In genomic region chr13:18759361-18760056, GRCm38 (mm10) we compare ENCODE assay signal across 22 mouse cellular contexts. TPM values are rescaled to one million over a fixed set of nuclear protein-coding genes. Genes with fewer than 3 reads are reported as not detected.
DNase-seq lines count a peak whose midpoint lies in the region; ATAC-seq and TF ChIP-seq lines count a peak whose summit lies in the region.
"Had no signal": no experiment of that assay in that cellular context is flagged by ENCODE, and none has a peak within 500 bp of the region (broad histone marks: within the 10 kb centered on the region; RNA-seq: fewer than 3 reads in every experiment).

No protein-coding gene starts in this region.

- H3K36me3 ChIP-seq in kidney, adult 2 months (ENCODE audit: control insufficient read depth, insufficient read depth, low read length): no peaks in the 10 kb centered on the region
- no peaks in the 10 kb centered on the region for H3K36me3 ChIP-seq in liver, adult 2 months (ENCODE audit: control insufficient read depth, insufficient read depth, low read length)
- no peaks in the 10 kb centered on the region for H3K36me3 ChIP-seq in liver, embryonic 11.5 days (ENCODE audit: control insufficient read depth, insufficient read depth, low read length)
- H3K36me3 ChIP-seq in intestine, embryonic 16.5 days (ENCODE audit: control insufficient read depth, insufficient read depth, low read length): no peaks in the 10 kb centered on the region
- H3K36me3 ChIP-seq in midbrain, postnatal 0 days (ENCODE audit: insufficient read depth, low read length): no peaks in the 10 kb centered on the region
- H3K36me3 ChIP-seq: embryonic facial prominence, embryonic 10.5 days; heart, embryonic 15.5 days had no signal

- no peak overlapping the region for H3K4me2 ChIP-seq in liver, embryonic 11.5 days
- no peak overlapping the region for H3K4me2 ChIP-seq in intestine, embryonic 16.5 days (ENCODE audit: low read depth, low read length)
- H3K4me2 ChIP-seq in midbrain, postnatal 0 days (ENCODE audit: low read depth, low read length, poor library complexity, severe bottlenecking): no peak overlapping the region
- H3K4me2 ChIP-seq: forebrain, embryonic 13.5 days; heart, embryonic 11.5 days; heart, embryonic 15.5 days had no signal

- ATAC-seq in liver, embryonic 11.5 days (replicated peaks; ENCODE audit: low FRiP score): no peak
- peak; percentile 27 for ATAC-seq in Patski
- ATAC-seq in intestine, embryonic 16.5 days: peak; percentile 82
- ATAC-seq in midbrain, postnatal 0 days (ENCODE audit: low FRiP score): no peak; the same call in 1 of the 2 replicates
- ATAC-seq: CD4-positive, CD25-positive, alpha-beta regulatory T cell, adult 4 months; forebrain, embryonic 13.5 days; forebrain, postnatal 0 days had no signal

- POLR2A ChIA-PET in Patski (lab: Charles Lee): no interaction called here

- H3K9me3 ChIP-seq in liver, embryonic 11.5 days (ENCODE audit: control insufficient read depth, low read length): no peaks in the 10 kb centered on the region
- no peaks in the 10 kb centered on the region for H3K9me3 ChIP-seq in intestine, embryonic 16.5 days (ENCODE audit: control insufficient read depth, low read length)
- H3K9me3 ChIP-seq in midbrain, postnatal 0 days (ENCODE audit: low read length): no peaks in the 10 kb centered on the region
- H3K9me3 ChIP-seq: embryonic facial prominence, embryonic 10.5 days; forebrain, embryonic 13.5 days; G1E; heart, embryonic 15.5 days had no signal

- H3K79me2 ChIP-seq in liver, adult 2 months (ENCODE audit: control insufficient read depth, insufficient read depth, low read length): peaks cover 9% of the 10 kb centered on the region; the same call in 1 of the 2 replicates

- H3K4me3 ChIP-seq in kidney, adult 2 months (ENCODE audit: insufficient read depth, low read depth, low read length): no peak overlapping the region
- H3K4me3 ChIP-seq in liver, adult 2 months (ENCODE audit: insufficient read depth, low read depth, low read length): no peak overlapping the region
- no peak overlapping the region for H3K4me3 ChIP-seq in liver, embryonic 11.5 days (ENCODE audit: low read depth, low read length)
- no peak overlapping the region for H3K4me3 ChIP-seq in intestine, embryonic 16.5 days (ENCODE audit: low read length)
- H3K4me3 ChIP-seq in midbrain, postnatal 0 days (ENCODE audit: low read depth, low read length): no peak overlapping the region
- H3K4me3 ChIP-seq: embryonic facial prominence, embryonic 10.5 days; forebrain, embryonic 13.5 days; heart, adult 2 months; heart, embryonic 15.5 days had no signal

- no peak for TF ChIP-seq POLR2A in kidney, adult 2 months (IDR thresholded peaks at IDR 0.05; ENCODE audit: low read depth, low read length)
- no peak for TF ChIP-seq POLR2A in liver, adult 2 months (IDR thresholded peaks at IDR 0.05; ENCODE audit: extremely low read depth, insufficient read depth, low read length)

- 61% methylated on average over 5 of the region's 5 CpGs for WGBS in kidney, adult 2 months
- WGBS in liver, adult 2 months: 43% methylated on average over 5 of the region's 5 CpGs
- WGBS in liver, embryonic 11.5 days: 79% methylated on average over 5 of the region's 5 CpGs
- 76% methylated on average over 5 of the region's 5 CpGs for WGBS in intestine, embryonic 16.5 days
- WGBS in midbrain, postnatal 0 days: 93% methylated on average over 5 of the region's 5 CpGs

- CTCF ChIA-PET in Patski (lab: Charles Lee): interaction anchor here (0.7 to 1.5 kb wide), 3 partner anchors 9 to 765 kb away, joined by 3 read pairs; no protein-coding TSS in a partner anchor

- H3K4me1 ChIP-seq in kidney, adult 2 months (ENCODE audit: control insufficient read depth, insufficient read depth, low read length): peaks cover 6% of the 10 kb centered on the region
- H3K4me1 ChIP-seq in liver, adult 2 months (ENCODE audit: control insufficient read depth, insufficient read depth, low read length): peaks cover 9% of the 10 kb centered on the region
- no peaks in the 10 kb centered on the region for H3K4me1 ChIP-seq in liver, embryonic 11.5 days (replicated peaks; ENCODE audit: control insufficient read depth, insufficient read depth, low read length)
- H3K4me1 ChIP-seq in intestine, embryonic 16.5 days (ENCODE audit: control insufficient read depth, insufficient read depth, low read length): 0 out of 2 replicates have a peak, but pooled peaks cover 4% of the 10 kb centered on the region
- H3K4me1 ChIP-seq in midbrain, postnatal 0 days (ENCODE audit: insufficient read depth, low read length): no peaks in the 10 kb centered on the region
- H3K4me1 ChIP-seq: forebrain, embryonic 13.5 days; heart, embryonic 15.5 days had no signal

- H3K27ac ChIP-seq in kidney, adult 2 months (ENCODE audit: insufficient read depth, low read depth, low read length): no peak overlapping the region
- H3K27ac ChIP-seq in liver, adult 2 months (replicated peaks; ENCODE audit: insufficient read depth, low read depth, low read length): no peak overlapping the region
- no peak overlapping the region for H3K27ac ChIP-seq in liver, embryonic 11.5 days (ENCODE audit: low read depth, low read length)
- H3K27ac ChIP-seq in intestine, embryonic 16.5 days (ENCODE audit: low read length): no peak overlapping the region
- H3K27ac ChIP-seq in midbrain, postnatal 0 days (ENCODE audit: low read depth, low read length): no peak overlapping the region
- H3K27ac ChIP-seq: embryonic facial prominence, embryonic 10.5 days; forebrain, embryonic 13.5 days; heart, adult 2 months; heart, embryonic 15.5 days had no signal

- peak; percentile 52 for DNase-seq in kidney, adult 2 months
- DNase-seq in kidney, adult 11 months: no peak
- DNase-seq in liver, adult 2 months (ENCODE audit: extremely low read depth, low read depth, low spot score): peak; percentile 84
- DNase-seq in liver, embryonic 11.5 days (ENCODE audit: low spot score): no peak
- DNase-seq in Patski (ENCODE audit: low read depth, low spot score): no peak
- DNase-seq in midbrain, postnatal 0 days (ENCODE audit: low spot score): no peak
- DNase-seq: adrenal gland, adult 2 months; adrenal gland, postnatal 25 days; B cell, adult 2 months; cerebellum, adult 18-20 months; cerebellum, postnatal 10 days; forebrain, postnatal 0 days; gastrocnemius, postnatal 14 days; heart, adult 2 months; heart, postnatal 14 days had no signal

- no peak for TF ChIP-seq CTCF in kidney, adult 2 months (conservative IDR thresholded peaks at IDR 0.05; ENCODE audit: insufficient read depth, insufficient read length, low read depth, low read length)
- TF ChIP-seq CTCF in liver, adult 2 months (IDR thresholded peaks at IDR 0.05; ENCODE audit: low read depth, low read length): no peak
- TF ChIP-seq CTCF in Patski (IDR thresholded peaks at IDR 0.05): no peak
- TF ChIP-seq CTCF in midbrain, postnatal 0 days (IDR thresholded peaks at IDR 0.05): no peak

- no peak overlapping the region for H3K9ac ChIP-seq in liver, adult 2 months (ENCODE audit: low read depth, low read length)
- H3K9ac ChIP-seq in liver, embryonic 11.5 days (ENCODE audit: low read depth, low read length): no peak overlapping the region
- H3K9ac ChIP-seq in intestine, embryonic 16.5 days (ENCODE audit: low read depth, low read length): no peak overlapping the region
- H3K9ac ChIP-seq in midbrain, postnatal 0 days (replicated peaks; ENCODE audit: low read length, poor library complexity, severe bottlenecking): no peak overlapping the region
- H3K9ac ChIP-seq: forebrain, embryonic 13.5 days; forebrain, postnatal 0 days; heart, embryonic 15.5 days had no signal

- no peaks in the 10 kb centered on the region for H3K27me3 ChIP-seq in kidney, adult 2 months (replicated peaks; ENCODE audit: control insufficient read depth, insufficient read depth, low read length)
- no peaks in the 10 kb centered on the region for H3K27me3 ChIP-seq in liver, adult 2 months (ENCODE audit: control insufficient read depth, insufficient read depth, low read length)
- no peaks in the 10 kb centered on the region for H3K27me3 ChIP-seq in liver, embryonic 11.5 days (replicated peaks; ENCODE audit: control insufficient read depth, insufficient read depth, low read length)
- no peaks in the 10 kb centered on the region for H3K27me3 ChIP-seq in Patski
- H3K27me3 ChIP-seq in intestine, embryonic 16.5 days (replicated peaks; ENCODE audit: control insufficient read depth, insufficient read depth, low read length): no peaks in the 10 kb centered on the region
- H3K27me3 ChIP-seq in midbrain, postnatal 0 days (ENCODE audit: insufficient read depth, low read length): no peaks in the 10 kb centered on the region
- H3K27me3 ChIP-seq: forebrain, embryonic 13.5 days; heart, embryonic 15.5 days had no signal

- in situ Hi-C loops in Patski (cut with MboI; ENCODE audit: low pct_unique_long_range_greater_than_20kb): no loop called here

RNA-seq across cellular contexts. Expression of gene Vps41, which starts 42.4 kb away (rescaled TPM):
- polyA plus RNA-seq in kidney, adult 2 months (2012; rRNA removed): 23.3 and 24.4 TPM in 2 replicates
- 41.7 and 43.3 TPM in 2 replicates for total RNA-seq in liver, adult 2 months (2014; rRNA removed)
- 8.8 and 10.0 TPM in 2 replicates for polyA plus RNA-seq in liver, adult 2 months (2012; rRNA removed)
- polyA plus RNA-seq in liver, embryonic 11.5 days (2014; fragmentation: Nextera tagmentation; extraction: Ambion mirVana): 50.0 and 56.2 TPM in 2 replicates
- 72.5 TPM for polyA plus RNA-seq in Patski (2021)
- 62.5 and 64.2 TPM in 2 replicates for polyA plus RNA-seq in intestine, embryonic 16.5 days (2015; fragmentation: Nextera tagmentation; extraction: Ambion mirVana)
- 102 and 110 TPM in 2 replicates for total RNA-seq in midbrain, postnatal 0 days (2014; rRNA removed)
- polyA plus RNA-seq in midbrain, postnatal 0 days (2015; fragmentation: Nextera tagmentation; extraction: Ambion mirVana): 95.5 and 98.4 TPM in 2 replicates

Comparison
In these comparisons a context has a peak if more than half of its experiments do, and no peak if none do; other contexts are left out.
1. DNase-seq: peak in kidney, adult 2 months (single experiment) and liver, adult 2 months (single experiment); none in kidney, adult 11 months (single experiment), liver, embryonic 11.5 days (single experiment), Patski (single experiment) and midbrain, postnatal 0 days (single experiment).
2. ATAC-seq: peak in Patski (single experiment) and intestine, embryonic 16.5 days (single experiment); none in liver, embryonic 11.5 days (single experiment) and midbrain, postnatal 0 days (single experiment).